Mouse (Mus musculus) thymus, adult 2 months (tissue): Measurements from ENCODE around the gene Olfr297.

Experiments
- CTCF ChIP-seq: fragments of 200-500 bp; IDR thresholded peaks from 2 replicates; pipeline ENCODE4 v1.5.1; 2012; ENCODE audit warnings: mild to moderate bottlenecking, control low read depth, low read length, moderate library complexity, borderline replicate concordance; ENCODE audit not compliant: control insufficient read depth, poor library complexity, insufficient read depth; ENCODE audit errors: extremely low read depth
- POLR2A ChIP-seq: fragments of 200-500 bp; IDR thresholded peaks from 2 replicates; pipeline ENCODE4 v1.6.1; 2012; ENCODE audit warnings: mild to moderate bottlenecking, low read length, control low read depth, moderate library complexity; ENCODE audit not compliant: control insufficient read depth, poor library complexity, insufficient read depth; ENCODE audit errors: extremely low read depth

- no peak for TF ChIP-seq POLR2A
- TF ChIP-seq CTCF: no peak
These were observed at the start of gene Olfr297 for GRCm38 (mm10) chr7:86519668-86520067.
